Mouse (Mus musculus) kidney, adult 2 months (tissue): Measurements from ENCODE around the gene Nav2. TPM values are rescaled to one million over a fixed set of nuclear protein-coding genes. Genes with fewer than 3 reads are reported as not detected.

Source experiments
- DNase-seq: peaks from one replicate; pipeline ENCODE4 v3.0.0; 2021
- H3K27ac ChIP-seq: fragments of 200-500 bp; 2 replicates; pipeline ENCODE4 v1.5.1; 2012; ENCODE audit warnings: low read depth, low read length, control low read depth, inconsistent platforms; ENCODE audit not compliant: insufficient read depth
- H3K27me3 ChIP-seq: fragments of 200-500 bp; replicated peaks from 2 replicates; pipeline ENCODE4 v1.6.1; 2012; ENCODE audit warnings: mild to moderate bottlenecking, moderate library complexity, low read length, inconsistent platforms; ENCODE audit not compliant: control insufficient read depth, insufficient read depth
- H3K36me3 ChIP-seq: fragments of 200-500 bp; 2 replicates; pipeline ENCODE4 v1.6.1; 2012; ENCODE audit warnings: mild to moderate bottlenecking, moderate library complexity, low read length, inconsistent platforms; ENCODE audit not compliant: control insufficient read depth, insufficient read depth
- H3K4me1 ChIP-seq: fragments of 200-500 bp; 2 replicates; pipeline ENCODE4 v1.6.1; 2011; ENCODE audit warnings: low read length; ENCODE audit not compliant: control insufficient read depth, insufficient read depth
- H3K4me3 ChIP-seq: fragments of 200-500 bp; 2 replicates; pipeline ENCODE4 v1.5.1; 2011; ENCODE audit warnings: mild to moderate bottlenecking, low read depth, low read length, control low read depth; ENCODE audit not compliant: insufficient read depth
- CTCF ChIP-seq: fragments of 200-500 bp; conservative IDR thresholded peaks from 2 replicates; pipeline ENCODE4 v1.5.1; 2011; ENCODE audit warnings: low read depth, mild to moderate bottlenecking, control low read depth, low read length, moderate library complexity, mixed read lengths; ENCODE audit not compliant: insufficient read depth, insufficient read length
- POLR2A ChIP-seq: fragments of 200-500 bp; IDR thresholded peaks from one replicate; pipeline ENCODE4 v1.6.1; 2011; ENCODE audit warnings: low read depth, low read length, control low read depth
- WGBS: fragments of 180-500 bp; shearing (Covaris S2); methylation state at CpG from one replicate; pipeline ENCODE4 v1.1.7; 2018; 5-methylcytosine and 5-hydroxymethylcytosine counted together
- polyA plus RNA-seq: library from polyadenylated mRNA; depleted of rRNA; stranded (reverse); fragments of >200 nt; gene quantifications from 2 replicates; pipeline ENCODE4 v1.2.3, GENCODE M21; 2012

Nav2 gene
- polyA plus RNA-seq, 1 experiment, result 18.3 TPM

DNA sequence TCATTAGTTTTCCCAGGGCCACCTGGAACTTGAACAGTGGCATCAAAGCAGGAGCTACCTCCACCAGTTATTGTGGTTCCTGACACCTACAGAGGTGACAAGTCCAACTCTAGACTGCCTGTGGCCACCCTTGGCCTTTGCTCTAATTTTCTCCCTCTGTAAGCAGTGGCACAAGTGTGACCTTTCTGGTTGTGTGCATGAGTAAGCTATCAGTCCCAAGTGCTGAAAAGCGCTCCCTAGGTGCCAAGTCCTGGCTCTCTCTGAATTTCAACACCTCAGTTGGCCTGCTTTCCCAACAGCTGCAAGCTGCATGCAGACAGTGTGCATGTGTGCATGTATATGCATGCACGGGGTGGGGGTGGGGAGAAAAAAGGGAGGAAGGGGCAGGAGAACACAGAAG is 324.5 kb downstream of the Nav2 start:
- no peak overlapping the region for H3K4me3 ChIP-seq
- no peaks in the 10 kb centered on the region for H3K36me3 ChIP-seq
- H3K4me1 ChIP-seq, result peaks cover 6% of the 10 kb centered on the region; the same call in 1 of the 2 replicates
- H3K27ac ChIP-seq, result no peak overlapping the region
- WGBS, result 82% methylated on average over 2 of the region's 2 CpGs
- TF ChIP-seq POLR2A (no peak), CTCF (no peak)
- no peak for DNase-seq
- H3K27me3 ChIP-seq, result no peaks in the 10 kb centered on the region

DNA sequence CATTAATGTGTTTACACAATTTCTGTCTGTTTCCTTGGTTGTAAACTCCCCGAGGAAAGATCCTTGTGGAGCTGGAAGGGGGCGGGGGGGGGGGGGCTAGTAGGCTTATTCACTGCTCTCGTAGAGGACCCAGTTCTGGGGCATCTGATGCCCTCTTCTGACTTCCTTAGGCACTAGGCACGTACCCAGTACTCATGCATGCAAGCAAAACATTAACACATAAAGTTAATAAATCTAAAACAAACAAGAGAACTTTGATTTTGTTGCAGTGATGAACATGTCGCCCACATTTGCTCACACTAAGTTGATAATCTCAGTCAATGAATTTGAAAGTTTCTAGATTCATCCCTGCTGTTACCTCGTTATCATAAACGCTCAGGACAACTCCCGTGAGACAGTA is 325.8 kb downstream of the Nav2 start:
- Histone ChIP-seq H3K4me3 (no peak overlapping the region), H3K27me3 (no peaks in the 10 kb centered on the region), H3K27ac (no peak overlapping the region), H3K36me3 (no peaks in the 10 kb centered on the region), H3K4me1 (peaks cover 6% of the 10 kb centered on the region; the same call in 1 of the 2 replicates)
- WGBS, result 56% methylated on average over 8 of the region's 8 CpGs
- no peak for TF ChIP-seq POLR2A
- TF ChIP-seq CTCF, result no peak
- peak; percentile 55 for DNase-seq

DNA sequence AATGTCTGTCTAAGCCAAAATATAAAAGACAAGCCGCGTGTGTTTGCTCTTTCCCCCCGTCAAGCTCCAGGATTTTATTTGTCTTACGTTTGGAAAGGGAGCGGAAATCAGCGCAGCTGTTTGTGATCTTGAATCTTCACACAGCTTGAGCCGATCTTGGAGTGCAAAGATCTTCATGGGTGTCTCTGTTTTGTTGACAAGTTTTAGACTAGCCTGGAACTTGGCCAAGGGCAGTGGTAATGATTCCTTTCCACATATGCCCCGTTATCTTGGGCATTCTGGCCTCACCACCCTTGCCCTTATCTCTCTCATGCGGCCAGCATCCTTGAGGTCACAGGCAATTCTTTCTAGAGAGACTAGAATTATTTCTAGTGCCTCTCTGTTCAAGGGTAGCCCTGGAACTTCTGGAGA is 326.8 kb downstream of the Nav2 start:
- no peaks in the 10 kb centered on the region for H3K27me3 ChIP-seq
- TF ChIP-seq POLR2A (no peak), CTCF (no peak)
- H3K4me3 ChIP-seq, result no peak overlapping the region
- 67% methylated on average over 9 of the region's 9 CpGs for WGBS
- no peaks in the 10 kb centered on the region for H3K36me3 ChIP-seq
- H3K27ac ChIP-seq, result no peak overlapping the region
- H3K4me1 ChIP-seq, result peaks cover 6% of the 10 kb centered on the region; the same call in 1 of the 2 replicates
- DNase-seq, result peak; percentile 36

DNA sequence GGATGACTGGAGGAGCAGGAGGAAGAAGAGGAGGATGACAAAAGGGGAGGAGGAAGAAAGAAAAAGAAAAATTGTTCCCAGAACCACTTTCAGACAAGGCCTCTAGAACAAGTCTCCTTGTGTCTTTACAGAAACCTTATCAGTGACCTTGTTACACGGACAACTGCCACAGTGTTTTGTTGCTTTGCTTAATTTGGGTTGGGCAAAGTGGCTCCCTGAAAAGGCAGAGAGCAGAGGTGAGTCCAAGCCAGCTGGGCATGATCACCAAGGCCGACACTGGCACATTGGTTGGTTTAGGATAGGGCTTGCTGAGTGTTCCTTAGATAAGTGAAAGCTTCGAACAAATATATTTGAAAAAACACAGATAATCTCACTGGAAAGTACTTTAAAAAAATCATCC is 327.3 kb downstream of the Nav2 start:
- H3K4me1 ChIP-seq, result peaks cover 6% of the 10 kb centered on the region; the same call in 1 of the 2 replicates
- H3K4me3 ChIP-seq, result no peak overlapping the region
- H3K27ac ChIP-seq, result no peak overlapping the region
- DNase-seq, result no peak
- no peaks in the 10 kb centered on the region for H3K27me3 ChIP-seq
- WGBS, result 82% methylated on average over 3 of the region's 3 CpGs
- no peaks in the 10 kb centered on the region for H3K36me3 ChIP-seq
- TF ChIP-seq CTCF, result no peak
- no peak for TF ChIP-seq POLR2A

DNA sequence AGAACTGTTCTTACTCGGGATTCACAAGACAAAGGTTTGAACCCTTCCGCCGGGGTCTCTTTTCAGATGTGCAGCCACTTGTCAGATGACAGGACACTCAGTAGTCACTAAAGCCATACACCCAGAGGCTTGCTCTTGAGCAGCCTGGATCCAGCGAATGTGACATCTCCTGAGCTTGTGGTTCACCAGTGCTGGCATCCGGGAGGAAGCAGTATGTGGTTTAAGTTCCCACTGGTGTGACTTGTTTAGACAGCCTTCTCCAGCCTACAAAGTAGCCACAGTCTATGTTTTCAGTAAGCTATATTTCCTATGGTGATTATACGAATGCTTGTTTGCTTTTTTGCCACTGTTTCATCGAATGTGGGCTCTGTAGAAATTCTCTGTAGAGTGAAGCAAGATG is 331.9 kb downstream of the Nav2 start:
- Histone ChIP-seq H3K4me1 (no peaks in the 10 kb centered on the region), H3K27me3 (no peaks in the 10 kb centered on the region), H3K27ac (no peak overlapping the region), H3K36me3 (no peaks in the 10 kb centered on the region), H3K4me3 (no peak overlapping the region)
- 82% methylated on average over 7 of the region's 7 CpGs for WGBS
- DNase-seq, result no peak
- TF ChIP-seq POLR2A (no peak), CTCF (no peak)

DNA sequence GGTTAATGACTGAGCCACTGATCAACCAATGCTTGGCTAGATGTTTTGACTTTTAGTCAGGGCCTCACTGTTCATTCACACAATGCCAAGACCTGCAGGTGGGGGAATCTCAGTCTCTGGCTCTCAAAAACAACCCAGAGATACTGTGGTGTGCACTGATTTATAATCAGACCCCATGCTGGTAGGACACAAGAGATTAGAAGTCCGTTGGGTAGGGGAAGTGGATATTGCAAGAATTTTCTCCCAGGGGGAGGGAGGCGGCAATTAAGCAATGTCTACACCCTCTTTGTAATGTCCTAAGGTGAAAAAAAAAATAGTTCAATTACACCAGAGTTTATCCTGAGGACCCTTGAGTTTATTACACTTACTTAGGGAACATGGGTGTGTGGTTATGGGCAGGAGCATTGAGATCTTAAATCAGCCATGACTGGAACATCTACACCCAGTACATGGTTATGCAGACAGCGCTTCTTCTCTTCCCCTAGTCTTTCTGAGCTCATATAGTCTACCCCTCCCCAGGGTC is 332.8 kb downstream of the Nav2 start:
- Histone ChIP-seq H3K4me1 (no peaks in the 10 kb centered on the region), H3K4me3 (no peak overlapping the region), H3K36me3 (no peaks in the 10 kb centered on the region), H3K27me3 (no peaks in the 10 kb centered on the region), H3K27ac (no peak overlapping the region)
- DNase-seq, result no peak
- TF ChIP-seq POLR2A, result no peak
- no peak for TF ChIP-seq CTCF
- WGBS, result 87% methylated on average over 3 of the region's 3 CpGs

DNA sequence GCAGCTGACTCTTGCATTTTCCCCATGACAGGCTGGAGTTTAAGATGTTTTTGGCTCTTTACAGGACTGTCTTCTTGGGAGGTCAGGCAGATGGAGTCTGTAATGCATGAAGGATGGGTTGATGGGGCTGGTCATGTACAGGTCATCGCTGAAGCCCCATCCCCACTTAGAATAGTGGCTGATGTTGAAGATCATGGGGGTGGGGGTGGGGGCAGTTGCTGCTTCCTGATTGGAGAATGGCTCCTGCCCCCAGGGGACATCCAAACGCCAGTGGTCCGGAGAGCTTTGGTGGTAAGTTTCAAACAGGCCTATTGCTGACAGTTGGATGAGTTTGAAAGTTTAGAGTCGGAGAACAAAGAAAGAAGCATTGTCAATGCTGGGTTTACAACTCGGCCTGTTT is 333.7 kb downstream of the Nav2 start:
- H3K4me1 ChIP-seq, result no peaks in the 10 kb centered on the region
- no peak overlapping the region for H3K27ac ChIP-seq
- 70% methylated on average over 5 of the region's 5 CpGs for WGBS
- no peak for DNase-seq
- no peak overlapping the region for H3K4me3 ChIP-seq
- no peaks in the 10 kb centered on the region for H3K27me3 ChIP-seq
- no peaks in the 10 kb centered on the region for H3K36me3 ChIP-seq
- TF ChIP-seq CTCF, result no peak
- TF ChIP-seq POLR2A, result no peak
